Mouse (Mus musculus): ENCODE measurements around the gene Tyw5. TPM values are rescaled to one million over a fixed set of nuclear protein-coding genes. Genes with fewer than 3 reads are reported as not detected.

Tyw5 gene
- polyA plus RNA-seq, 1 experiment from 2014 or later, result 10.1 TPM

GRCm38 (mm10) chr1:57392417-57392816 lies 14.5 kb downstream of the Tyw5 start:
- no peak for ATAC-seq (ENCODE audit: low read depth)
- H3K9ac ChIP-seq (ENCODE audit: low read depth, low read length), result no peak overlapping the region
- H3K4me2 ChIP-seq (ENCODE audit: low read depth, low read length), result no peak overlapping the region
- H3K4me1 ChIP-seq (ENCODE audit: control insufficient read depth, low read depth, low read length), result no peaks in the 10 kb centered on the region
- H3K4me3 ChIP-seq (ENCODE audit: low read depth, low read length), result no peak overlapping the region
- H3K27ac ChIP-seq (ENCODE audit: low read length), result no peak overlapping the region
- no peaks in the 10 kb centered on the region for H3K9me3 ChIP-seq (replicated peaks; ENCODE audit: control insufficient read depth, low read length)
- peaks cover 6% of the 10 kb centered on the region for H3K36me3 ChIP-seq (ENCODE audit: control insufficient read depth, insufficient read depth)
- WGBS (ENCODE audit: insufficient replicate concordance), result 67% methylated on average over 4 of the region's 4 CpGs
- H3K27me3 ChIP-seq (ENCODE audit: control insufficient read depth, insufficient read depth, low read depth, low read length), result no peaks in the 10 kb centered on the region

GRCm38 (mm10) chr1:57390993-57391790 lies 15.7 kb downstream of the Tyw5 start:
- Histone ChIP-seq H3K27me3 (ENCODE audit: control insufficient read depth, insufficient read depth, low read depth, low read length) (no peaks in the 10 kb centered on the region), H3K4me2 (ENCODE audit: low read depth, low read length) (no peak overlapping the region), H3K9ac (ENCODE audit: low read depth, low read length) (no peak overlapping the region), H3K4me1 (ENCODE audit: control insufficient read depth, low read depth, low read length) (no peaks in the 10 kb centered on the region), H3K9me3 (replicated peaks; ENCODE audit: control insufficient read depth, low read length) (no peaks in the 10 kb centered on the region), H3K36me3 (ENCODE audit: control insufficient read depth, insufficient read depth) (peaks cover 4% of the 10 kb centered on the region), H3K27ac (ENCODE audit: low read length) (no peak overlapping the region), H3K4me3 (ENCODE audit: low read depth, low read length) (no peak overlapping the region)
- 78% methylated on average over 4 of the region's 4 CpGs for WGBS (ENCODE audit: insufficient replicate concordance)
- ATAC-seq (ENCODE audit: low read depth), result peak; percentile 41; the same call in 1 of the 2 replicates

GRCm38 (mm10) chr1:57388402-57389155 lies 18.3 kb downstream of the Tyw5 start:
- no peak overlapping the region for H3K4me2 ChIP-seq (ENCODE audit: low read depth, low read length)
- H3K4me3 ChIP-seq (ENCODE audit: low read depth, low read length), result no peak overlapping the region
- H3K4me1 ChIP-seq (ENCODE audit: control insufficient read depth, low read depth, low read length), result no peaks in the 10 kb centered on the region
- no peaks in the 10 kb centered on the region for H3K36me3 ChIP-seq (ENCODE audit: control insufficient read depth, insufficient read depth)
- H3K27me3 ChIP-seq (ENCODE audit: control insufficient read depth, insufficient read depth, low read depth, low read length), result no peaks in the 10 kb centered on the region
- H3K9me3 ChIP-seq (replicated peaks; ENCODE audit: control insufficient read depth, low read length), result no peaks in the 10 kb centered on the region
- H3K9ac ChIP-seq (ENCODE audit: low read depth, low read length), result no peak overlapping the region
- no peak for ATAC-seq (ENCODE audit: low read depth)
- H3K27ac ChIP-seq (ENCODE audit: low read length), result no peak overlapping the region
- WGBS (ENCODE audit: insufficient replicate concordance), result 76% methylated on average over 8 of the region's 8 CpGs

GRCm38 (mm10) chr1:57387876-57388275 lies 19.0 kb downstream of the Tyw5 start:
- H3K9me3 ChIP-seq (replicated peaks; ENCODE audit: control insufficient read depth, low read length), result no peaks in the 10 kb centered on the region
- H3K9ac ChIP-seq (ENCODE audit: low read depth, low read length), result no peak overlapping the region
- no peak overlapping the region for H3K4me3 ChIP-seq (ENCODE audit: low read depth, low read length)
- no peak overlapping the region for H3K4me2 ChIP-seq (ENCODE audit: low read depth, low read length)
- H3K4me1 ChIP-seq (ENCODE audit: control insufficient read depth, low read depth, low read length), result no peaks in the 10 kb centered on the region
- H3K36me3 ChIP-seq (ENCODE audit: control insufficient read depth, insufficient read depth), result no peaks in the 10 kb centered on the region
- no peaks in the 10 kb centered on the region for H3K27me3 ChIP-seq (ENCODE audit: control insufficient read depth, insufficient read depth, low read depth, low read length)
- WGBS (ENCODE audit: insufficient replicate concordance), result 55% methylated on average over 2 of the region's 2 CpGs
- H3K27ac ChIP-seq (ENCODE audit: low read length), result no peak overlapping the region
- no peak for ATAC-seq (ENCODE audit: low read depth)

- H3K9ac ChIP-seq (ENCODE audit: low read depth, low read length), result no peak overlapping the region
- H3K9me3 ChIP-seq (replicated peaks; ENCODE audit: control insufficient read depth, low read length), result no peaks in the 10 kb centered on the region
- no peak overlapping the region for H3K4me2 ChIP-seq (ENCODE audit: low read depth, low read length)
- H3K4me3 ChIP-seq (ENCODE audit: low read depth, low read length), result no peak overlapping the region
- H3K36me3 ChIP-seq (ENCODE audit: control insufficient read depth, insufficient read depth), result no peaks in the 10 kb centered on the region
- H3K4me1 ChIP-seq (ENCODE audit: control insufficient read depth, low read depth, low read length), result no peaks in the 10 kb centered on the region
- H3K27ac ChIP-seq (ENCODE audit: low read length), result no peak overlapping the region
- ATAC-seq (ENCODE audit: low read depth), result no peak
- H3K27me3 ChIP-seq (ENCODE audit: control insufficient read depth, insufficient read depth, low read depth, low read length), result no peaks in the 10 kb centered on the region
Measured at GRCm38 (mm10) chr1:57386519-57386918, 20.4 kb downstream of the Tyw5 start.

GRCm38 (mm10) chr1:57377376-57378341 lies 29.2 kb downstream of the Tyw5 start, which contains the start of gene 1700066M21Rik:
Gene 1700066M21Rik, plus strand, starts transcription at chr1:57377620.
- Histone ChIP-seq H3K4me2 (ENCODE audit: low read depth, low read length) (peak within 1 kb of the TSS; percentile 88), H3K36me3 (ENCODE audit: control insufficient read depth, insufficient read depth) (no peaks in the 10 kb centered on the region), H3K9ac (ENCODE audit: low read depth, low read length) (peak within 1 kb of the TSS; percentile 94), H3K4me3 (ENCODE audit: low read depth, low read length) (peak within 1 kb of the TSS; percentile 97), H3K9me3 (replicated peaks; ENCODE audit: control insufficient read depth, low read length) (no peaks in the 10 kb centered on the region), H3K27me3 (ENCODE audit: control insufficient read depth, insufficient read depth, low read depth, low read length) (no peaks in the 10 kb centered on the region), H3K27ac (ENCODE audit: low read length) (peak within 1 kb of the TSS; percentile 67), H3K4me1 (ENCODE audit: control insufficient read depth, low read depth, low read length) (peaks cover 10% of the 10 kb centered on the region)
- under 1% methylated on average over 80 of the region's 81 CpGs for WGBS (ENCODE audit: insufficient replicate concordance)
- peak; percentile 97 for ATAC-seq (ENCODE audit: low read depth)

GRCm38 (mm10) chr1:57376806-57377205 lies 30.1 kb downstream of the Tyw5 start:
- Histone ChIP-seq H3K4me3 (ENCODE audit: low read depth, low read length) (peak overlapping the region; percentile 97), H3K9ac (ENCODE audit: low read depth, low read length) (peak overlapping the region; percentile 69), H3K27me3 (ENCODE audit: control insufficient read depth, insufficient read depth, low read depth, low read length) (no peaks in the 10 kb centered on the region), H3K27ac (ENCODE audit: low read length) (peak overlapping the region; percentile 49; the same call in 1 of the 2 replicates), H3K4me1 (ENCODE audit: control insufficient read depth, low read depth, low read length) (peaks cover 10% of the 10 kb centered on the region), H3K4me2 (ENCODE audit: low read depth, low read length) (peak overlapping the region; percentile 88), H3K9me3 (replicated peaks; ENCODE audit: control insufficient read depth, low read length) (no peaks in the 10 kb centered on the region), H3K36me3 (ENCODE audit: control insufficient read depth, insufficient read depth) (no peaks in the 10 kb centered on the region)
- WGBS (ENCODE audit: insufficient replicate concordance), result 45% methylated on average over 6 of the region's 6 CpGs
- ATAC-seq (ENCODE audit: low read depth), result no peak

GRCm38 (mm10) chr1:57375276-57375675 lies 31.6 kb downstream of the Tyw5 start:
- Histone ChIP-seq H3K4me1 (ENCODE audit: control insufficient read depth, low read depth, low read length) (peaks cover 10% of the 10 kb centered on the region), H3K36me3 (ENCODE audit: control insufficient read depth, insufficient read depth) (no peaks in the 10 kb centered on the region), H3K9ac (ENCODE audit: low read depth, low read length) (no peak overlapping the region), H3K27ac (ENCODE audit: low read length) (no peak overlapping the region), H3K27me3 (ENCODE audit: control insufficient read depth, insufficient read depth, low read depth, low read length) (no peaks in the 10 kb centered on the region), H3K9me3 (replicated peaks; ENCODE audit: control insufficient read depth, low read length) (no peaks in the 10 kb centered on the region), H3K4me2 (ENCODE audit: low read depth, low read length) (no peak overlapping the region), H3K4me3 (ENCODE audit: low read depth, low read length) (no peak overlapping the region)
- ATAC-seq (ENCODE audit: low read depth), result no peak
- 80% methylated on average over 2 of the region's 2 CpGs for WGBS (ENCODE audit: insufficient replicate concordance)
